Mouse (Mus musculus) midbrain, embryonic 10.5 days (tissue): ENCODE data around the gene Slit2. TPM values are rescaled to one million over a fixed set of nuclear protein-coding genes. Genes with fewer than 3 reads are reported as not detected.

Source experiments
- DNase-seq: peaks from one replicate; pipeline ENCODE4 v3.0.0-alpha.2; 2017; ENCODE audit warnings: low spot score
- H3K27ac ChIP-seq: fragments of 300-500 bp; sonication (generic); replicated peaks from 2 replicates; pipeline ENCODE4 v1.5.1; 2016; ENCODE audit warnings: mild to moderate bottlenecking
- H3K27me3 ChIP-seq: fragments of 300-500 bp; sonication (generic); 2 replicates; pipeline ENCODE4 v1.6.1; 2016; ENCODE audit warnings: low read depth, mild to moderate bottlenecking; ENCODE audit not compliant: poor library complexity, severe bottlenecking
- H3K36me3 ChIP-seq: fragments of 300-500 bp; sonication (generic); 2 replicates; pipeline ENCODE4 v1.6.1; 2016; ENCODE audit warnings: mild to moderate bottlenecking, moderate library complexity
- H3K4me1 ChIP-seq: fragments of 300-500 bp; sonication (generic); 2 replicates; pipeline ENCODE4 v1.6.1; 2016
- H3K4me3 ChIP-seq: fragments of 300-500 bp; sonication (generic); 2 replicates; pipeline ENCODE4 v1.5.1; 2016; ENCODE audit warnings: mild to moderate bottlenecking, moderate library complexity
- H3K9me3 ChIP-seq: fragments of 300-500 bp; sonication (generic); replicated peaks from 2 replicates; pipeline ENCODE4 v1.6.1; 2016; ENCODE audit warnings: mild to moderate bottlenecking
- WGBS: fragments of 180-500 bp; shearing (Covaris S2); methylation state at CpG from one replicate; pipeline ENCODE4 v1.1.7; 2016; 5-methylcytosine and 5-hydroxymethylcytosine counted together
- polyA plus RNA-seq: library from polyadenylated mRNA; unstranded; fragments of >200 nt; fragmentation: Nextera tagmentation; extraction: Ambion mirVana; gene quantifications from 2 replicates; pipeline ENCODE4 v1.2.1, GENCODE M21; 2016

The Slit2 gene
- polyA plus RNA-seq, 1 experiment from 2014 or later = 45.2 TPM

- 83% methylated on average over 4 of the region's 4 CpGs for WGBS
These were observed 8.0 kb downstream of the Slit2 start for GRCm38 (mm10) chr5:47990926-47991325.

GRCm38 (mm10) chr5:48003708-48004415 lies 20.9 kb downstream of the Slit2 start:
- no peak for DNase-seq
- WGBS = 68% methylated on average over 12 of the region's 12 CpGs
- Histone ChIP-seq H3K27me3 (no peaks in the 10 kb centered on the region), H3K4me1 (peaks cover 29% of the 10 kb centered on the region), H3K27ac (no peak overlapping the region), H3K36me3 (peaks cover 26% of the 10 kb centered on the region), H3K9me3 (no peaks in the 10 kb centered on the region), H3K4me3 (no peak overlapping the region)

More at GRCm38 (mm10) chr5:47990926-47991325, 8.0 kb downstream of the Slit2 start:
- peaks cover 28% of the 10 kb centered on the region for H3K36me3 ChIP-seq
- peaks cover 31% of the 10 kb centered on the region for H3K4me1 ChIP-seq
- H3K27me3 ChIP-seq = peaks cover 28% of the 10 kb centered on the region
- H3K4me3 ChIP-seq = no peak overlapping the region
- no peak for DNase-seq
- no peak overlapping the region for H3K27ac ChIP-seq
- H3K9me3 ChIP-seq = no peaks in the 10 kb centered on the region

- Histone ChIP-seq H3K9me3 (no peaks in the 10 kb centered on the region), H3K4me1 (peaks cover 31% of the 10 kb centered on the region), H3K36me3 (peaks cover 12% of the 10 kb centered on the region), H3K27me3 (no peaks in the 10 kb centered on the region), H3K4me3 (no peak overlapping the region), H3K27ac (no peak overlapping the region; the same call in 1 of the 2 replicates)
- WGBS = 55% methylated on average over 9 of the region's 9 CpGs
- DNase-seq = no peak
These were observed 22.6 kb downstream of the Slit2 start for GRCm38 (mm10) chr5:48005533-48005932.

GRCm38 (mm10) chr5:48006059-48006458 lies 23.1 kb downstream of the Slit2 start:
- DNase-seq = no peak
- H3K36me3 ChIP-seq = peaks cover 7% of the 10 kb centered on the region
- H3K4me1 ChIP-seq = peaks cover 31% of the 10 kb centered on the region
- H3K27me3 ChIP-seq = no peaks in the 10 kb centered on the region
- no peak overlapping the region for H3K27ac ChIP-seq
- H3K4me3 ChIP-seq = no peak overlapping the region
- H3K9me3 ChIP-seq = no peaks in the 10 kb centered on the region

- WGBS = 91% methylated on average over 4 of the region's 4 CpGs
These were observed 40.5 kb downstream of the Slit2 start for GRCm38 (mm10) chr5:48023441-48023840.

GRCm38 (mm10) chr5:48034875-48035274 lies 51.9 kb downstream of the Slit2 start:
- Histone ChIP-seq H3K4me1 (peaks cover 5% of the 10 kb centered on the region; the same call in 1 of the 2 replicates), H3K27me3 (no peaks in the 10 kb centered on the region), H3K27ac (no peak overlapping the region), H3K36me3 (no peaks in the 10 kb centered on the region), H3K9me3 (no peaks in the 10 kb centered on the region), H3K4me3 (no peak overlapping the region)
- DNase-seq = no peak
- 84% methylated on average over 1 of the region's 1 CpGs for WGBS

More at GRCm38 (mm10) chr5:48023441-48023840, 40.5 kb downstream of the Slit2 start:
- H3K4me1 ChIP-seq = no peaks in the 10 kb centered on the region; the same call in 1 of the 2 replicates
- H3K4me3 ChIP-seq = no peak overlapping the region
- no peak for DNase-seq
- no peaks in the 10 kb centered on the region for H3K9me3 ChIP-seq
- H3K36me3 ChIP-seq = 0 out of 2 replicates have a peak, but pooled peaks cover 6% of the 10 kb centered on the region
- H3K27ac ChIP-seq = no peak overlapping the region
- no peaks in the 10 kb centered on the region for H3K27me3 ChIP-seq

- Histone ChIP-seq H3K27ac (no peak overlapping the region), H3K27me3 (no peaks in the 10 kb centered on the region), H3K4me3 (no peak overlapping the region), H3K9me3 (no peaks in the 10 kb centered on the region), H3K4me1 (peaks cover 5% of the 10 kb centered on the region; the same call in 1 of the 2 replicates), H3K36me3 (no peaks in the 10 kb centered on the region)
- 35% methylated on average over 5 of the region's 5 CpGs for WGBS
- DNase-seq = no peak
These were observed 55.1 kb downstream of the Slit2 start for GRCm38 (mm10) chr5:48038033-48038432.

- Histone ChIP-seq H3K27me3 (peaks cover 57% of the 10 kb centered on the region), H3K36me3 (no peaks in the 10 kb centered on the region), H3K9me3 (no peaks in the 10 kb centered on the region), H3K27ac (no peak overlapping the region), H3K4me1 (peaks cover 37% of the 10 kb centered on the region), H3K4me3 (no peak overlapping the region)
- DNase-seq = no peak
- WGBS = 37% methylated on average over 8 of the region's 8 CpGs
These were observed 66.2 kb downstream of the Slit2 start for GRCm38 (mm10) chr5:48048986-48049751.

GRCm38 (mm10) chr5:48050637-48051314 lies 67.8 kb downstream of the Slit2 start:
- Histone ChIP-seq H3K4me3 (no peak overlapping the region), H3K27me3 (peaks cover 55% of the 10 kb centered on the region), H3K27ac (0 out of 2 replicates have a peak overlapping the region, but pooled peaks have one; percentile 7), H3K9me3 (no peaks in the 10 kb centered on the region), H3K4me1 (peaks cover 37% of the 10 kb centered on the region), H3K36me3 (no peaks in the 10 kb centered on the region)
- 23% methylated on average over 5 of the region's 5 CpGs for WGBS
- DNase-seq = peak; percentile 22

GRCm38 (mm10) chr5:48058612-48059011 lies 75.7 kb downstream of the Slit2 start:
- Histone ChIP-seq H3K27ac (no peak overlapping the region), H3K36me3 (no peaks in the 10 kb centered on the region), H3K4me1 (peaks cover 33% of the 10 kb centered on the region), H3K9me3 (no peaks in the 10 kb centered on the region), H3K27me3 (peaks cover 22% of the 10 kb centered on the region; the same call in 1 of the 2 replicates), H3K4me3 (no peak overlapping the region)
- WGBS = 61% methylated on average over 10 of the region's 10 CpGs
- DNase-seq = no peak

- WGBS = 38% methylated on average over 2 of the region's 2 CpGs
- no peak for DNase-seq
These were observed 77.8 kb downstream of the Slit2 start for GRCm38 (mm10) chr5:48060715-48061114.

GRCm38 (mm10) chr5:48078730-48079129 lies 95.8 kb downstream of the Slit2 start:
- Histone ChIP-seq H3K27me3 (no peaks in the 10 kb centered on the region), H3K9me3 (no peaks in the 10 kb centered on the region), H3K4me1 (peaks cover 33% of the 10 kb centered on the region), H3K4me3 (no peak overlapping the region), H3K27ac (no peak overlapping the region), H3K36me3 (no peaks in the 10 kb centered on the region)
- WGBS = 8% methylated on average over 1 of the region's 1 CpGs
- DNase-seq = no peak

More at GRCm38 (mm10) chr5:48060715-48061114, 77.8 kb downstream of the Slit2 start:
- Histone ChIP-seq H3K4me1 (peaks cover 33% of the 10 kb centered on the region), H3K4me3 (no peak overlapping the region), H3K27ac (no peak overlapping the region), H3K27me3 (peaks cover 14% of the 10 kb centered on the region; the same call in 1 of the 2 replicates), H3K9me3 (no peaks in the 10 kb centered on the region), H3K36me3 (no peaks in the 10 kb centered on the region)
